Mouse (Mus musculus): ENCODE measurements at regions not wholly inside any gene's neighbourhood (a gene's known extent, or its start where the extent isn't known, plus 50 kb on each side); places are given as distances from the start of the nearest gene placed in this dataset.

DNA sequence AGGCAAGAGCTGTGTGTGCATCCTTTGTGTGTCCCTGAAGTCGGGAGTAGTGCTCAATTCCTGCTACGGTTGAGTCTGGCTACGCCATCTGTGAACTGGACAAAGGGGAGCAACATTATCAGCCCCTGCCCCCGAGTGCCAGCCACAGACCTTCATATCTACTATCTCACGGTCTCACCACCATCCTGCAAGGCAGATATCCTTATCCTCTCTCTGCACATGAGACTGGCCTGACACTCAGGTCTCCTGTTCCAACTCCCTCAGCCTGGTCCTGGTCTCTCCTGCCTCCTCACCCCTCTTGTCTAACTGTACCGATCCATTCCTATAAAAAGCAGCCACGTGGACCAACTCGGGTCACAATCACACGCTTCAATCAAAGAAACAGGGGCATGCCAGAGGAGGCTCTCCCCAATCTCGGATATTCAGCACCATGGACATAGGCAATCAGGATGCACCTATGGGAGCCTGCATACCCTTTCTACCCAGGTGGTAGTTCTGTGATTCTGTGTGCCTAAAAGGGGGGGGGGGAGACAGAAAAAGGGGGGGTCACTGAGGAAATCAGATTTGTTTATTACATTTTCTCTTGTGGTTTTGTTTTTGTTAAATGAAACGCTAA lies 94.0 kb downstream of the Mrm1 start:
- TF ChIP-seq CTCF (IDR thresholded peaks at IDR 0.05; ENCODE audit: borderline replicate concordance, extremely low read depth, insufficient read depth, insufficient read length): no peak
- no peak for TF ChIP-seq POLR2A (IDR thresholded peaks at IDR 0.05; ENCODE audit: borderline replicate concordance, extremely low read depth, insufficient read depth, insufficient read length, poor library complexity, severe bottlenecking)
- DNase-seq (ENCODE audit: low read depth): no peak

DNA sequence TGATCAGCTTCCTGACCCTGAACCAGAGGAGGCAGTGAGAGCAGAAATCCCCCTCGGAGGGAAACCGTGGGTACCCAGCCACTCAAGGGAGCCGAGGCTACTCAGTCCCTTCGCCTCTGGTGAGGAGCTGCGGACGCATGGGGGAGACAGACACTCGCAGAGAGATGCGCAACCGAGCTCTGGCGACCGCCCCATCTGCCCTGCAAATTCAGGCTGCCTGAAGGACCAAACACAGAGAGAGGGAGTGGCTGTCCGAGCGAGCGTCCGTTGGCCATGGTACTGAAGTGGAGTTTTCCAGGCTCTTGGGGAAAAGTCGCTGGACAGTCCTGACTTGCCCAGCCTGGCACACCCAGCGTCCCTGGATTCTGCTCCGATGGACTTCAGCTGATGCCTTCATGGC lies 95.2 kb downstream of the Mrm1 start:
- TF ChIP-seq POLR2A (IDR thresholded peaks at IDR 0.05; ENCODE audit: borderline replicate concordance, extremely low read depth, insufficient read depth, insufficient read length, poor library complexity, severe bottlenecking) (no peak), CTCF (IDR thresholded peaks at IDR 0.05; ENCODE audit: borderline replicate concordance, extremely low read depth, insufficient read depth, insufficient read length) (peak; percentile 50)
- peak; percentile 74 for DNase-seq (ENCODE audit: low read depth)

GRCm38 (mm10) chr11:84722658-84723201 lies 96.6 kb downstream of the Mrm1 start:
- TF ChIP-seq CTCF (IDR thresholded peaks at IDR 0.05; ENCODE audit: borderline replicate concordance, extremely low read depth, insufficient read depth, insufficient read length): no peak
- no peak for TF ChIP-seq POLR2A (IDR thresholded peaks at IDR 0.05; ENCODE audit: borderline replicate concordance, extremely low read depth, insufficient read depth, insufficient read length, poor library complexity, severe bottlenecking)
- peak; percentile 47 for DNase-seq (ENCODE audit: low read depth)

- TF ChIP-seq CTCF (IDR thresholded peaks at IDR 0.05; ENCODE audit: borderline replicate concordance, extremely low read depth, insufficient read depth, insufficient read length) (peak; percentile 49), POLR2A (IDR thresholded peaks at IDR 0.05; ENCODE audit: borderline replicate concordance, extremely low read depth, insufficient read depth, insufficient read length, poor library complexity, severe bottlenecking) (no peak)
- DNase-seq (ENCODE audit: low read depth): no peak
These were observed 97.3 kb downstream of the Mrm1 start for GRCm38 (mm10) chr11:84721979-84722378.

DNA sequence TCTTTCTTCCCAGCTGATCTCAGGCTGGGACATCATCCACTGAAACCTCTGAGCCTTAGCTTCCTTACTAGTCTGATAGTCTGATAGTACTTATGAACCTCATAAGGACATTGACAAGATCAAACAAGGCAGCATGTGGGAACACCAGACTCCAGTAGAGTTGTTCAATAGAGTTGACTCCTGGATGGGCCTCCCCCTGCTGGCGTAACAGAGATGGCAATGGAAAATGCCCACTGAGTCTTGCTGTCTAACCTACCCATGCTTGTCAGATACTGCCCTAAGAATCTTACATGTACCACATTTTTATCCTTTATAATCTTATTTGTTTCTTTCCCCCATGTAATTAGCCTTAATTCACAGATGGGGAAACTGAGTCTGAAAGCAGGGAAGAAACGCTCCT lies 98.2 kb downstream of the Mrm1 start:
- TF ChIP-seq CTCF (IDR thresholded peaks at IDR 0.05; ENCODE audit: borderline replicate concordance, extremely low read depth, insufficient read depth, insufficient read length): peak; percentile 45; the same call in 1 of the 2 replicates
- TF ChIP-seq POLR2A (IDR thresholded peaks at IDR 0.05; ENCODE audit: borderline replicate concordance, extremely low read depth, insufficient read depth, insufficient read length, poor library complexity, severe bottlenecking): no peak
- DNase-seq (ENCODE audit: low read depth): no peak

GRCm38 (mm10) chr11:84719781-84720180 lies 99.5 kb downstream of the Mrm1 start:
- no peak for TF ChIP-seq POLR2A (IDR thresholded peaks at IDR 0.05; ENCODE audit: borderline replicate concordance, extremely low read depth, insufficient read depth, insufficient read length, poor library complexity, severe bottlenecking)
- no peak for TF ChIP-seq CTCF (IDR thresholded peaks at IDR 0.05; ENCODE audit: borderline replicate concordance, extremely low read depth, insufficient read depth, insufficient read length)
- DNase-seq (ENCODE audit: low read depth): no peak

DNA sequence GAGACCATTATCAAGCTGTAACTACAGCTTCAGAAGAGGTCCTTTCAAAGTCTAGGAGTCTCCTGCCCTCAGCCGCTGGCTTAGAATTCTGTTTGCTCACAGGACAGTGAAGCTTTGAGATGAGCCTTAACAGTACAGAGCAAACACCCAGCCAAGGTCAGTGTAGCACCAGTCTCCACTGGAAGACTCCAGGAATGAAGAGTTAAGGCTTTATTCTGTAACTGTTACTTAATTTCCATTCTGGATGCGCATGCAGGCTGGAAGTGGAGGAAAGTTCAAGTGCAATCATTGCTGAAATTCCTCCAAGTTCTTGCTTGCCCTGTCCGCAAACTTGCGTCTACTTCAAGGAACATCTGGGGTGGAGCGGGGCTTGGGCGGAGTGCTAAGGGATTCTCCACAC lies 106.6 kb downstream of the Mrm1 start:
- TF ChIP-seq POLR2A (IDR thresholded peaks at IDR 0.05; ENCODE audit: borderline replicate concordance, extremely low read depth, insufficient read depth, insufficient read length, poor library complexity, severe bottlenecking): no peak
- TF ChIP-seq CTCF (IDR thresholded peaks at IDR 0.05; ENCODE audit: borderline replicate concordance, extremely low read depth, insufficient read depth, insufficient read length): no peak
- no peak for DNase-seq (ENCODE audit: low read depth)

GRCm38 (mm10) chr11:84711886-84712285 lies 107.4 kb downstream of the Mrm1 start:
- TF ChIP-seq CTCF (IDR thresholded peaks at IDR 0.05; ENCODE audit: borderline replicate concordance, extremely low read depth, insufficient read depth, insufficient read length) (no peak), POLR2A (IDR thresholded peaks at IDR 0.05; ENCODE audit: borderline replicate concordance, extremely low read depth, insufficient read depth, insufficient read length, poor library complexity, severe bottlenecking) (no peak)
- DNase-seq (ENCODE audit: low read depth): peak; percentile 63

DNA sequence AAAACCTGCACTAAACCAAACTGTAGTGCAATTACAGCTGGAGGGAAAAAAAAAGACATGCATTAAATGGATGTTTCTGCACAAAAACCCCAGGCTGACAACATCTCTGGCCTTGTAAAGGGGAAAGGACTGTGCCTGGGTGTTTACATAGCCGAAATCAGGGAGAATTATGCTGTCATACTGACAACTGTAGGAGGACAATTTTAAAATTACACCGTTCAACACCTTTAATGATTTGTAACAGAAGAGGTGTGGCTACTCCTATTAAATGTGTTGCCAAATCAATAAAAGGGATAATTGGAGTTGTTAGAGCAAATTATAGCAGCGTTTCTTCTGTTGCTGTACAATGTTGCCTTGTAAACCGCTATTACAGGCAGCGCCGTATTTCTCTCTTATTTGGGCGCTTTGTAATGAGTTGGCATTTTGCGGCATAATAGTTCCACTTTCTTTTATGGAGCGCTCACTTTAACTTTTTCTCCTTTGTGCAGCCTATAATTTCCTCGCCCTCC lies 111.0 kb downstream of the Mrm1 start:
- TF ChIP-seq POLR2A (IDR thresholded peaks at IDR 0.05; ENCODE audit: borderline replicate concordance, extremely low read depth, insufficient read depth, insufficient read length, poor library complexity, severe bottlenecking): no peak
- no peak for TF ChIP-seq CTCF (IDR thresholded peaks at IDR 0.05; ENCODE audit: borderline replicate concordance, extremely low read depth, insufficient read depth, insufficient read length)
- peak; percentile 77 for DNase-seq (ENCODE audit: low read depth)

DNA sequence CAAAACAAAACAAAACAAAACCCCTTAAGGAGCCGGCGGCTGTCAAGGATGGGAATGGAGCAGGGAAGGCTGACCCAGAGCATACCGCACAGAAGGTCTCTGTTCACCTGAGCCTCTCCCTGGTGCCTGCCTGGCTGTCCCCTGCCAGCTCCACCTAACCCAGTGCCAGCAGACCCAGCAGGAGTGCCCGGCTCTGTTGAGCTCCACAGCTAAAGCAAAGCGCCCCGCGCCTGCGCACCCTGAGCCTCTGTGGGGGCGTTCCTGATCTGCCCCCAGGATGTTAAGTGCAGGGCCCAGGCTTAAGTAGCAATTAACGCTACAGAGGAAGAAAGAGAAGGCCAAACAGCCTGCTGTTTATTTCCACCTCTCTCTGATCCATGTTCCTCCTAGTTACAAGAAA lies 111.5 kb downstream of the Mrm1 start:
- DNase-seq (ENCODE audit: low read depth): peak; percentile 78
- TF ChIP-seq CTCF (IDR thresholded peaks at IDR 0.05; ENCODE audit: borderline replicate concordance, extremely low read depth, insufficient read depth, insufficient read length) (no peak), POLR2A (IDR thresholded peaks at IDR 0.05; ENCODE audit: borderline replicate concordance, extremely low read depth, insufficient read depth, insufficient read length, poor library complexity, severe bottlenecking) (no peak)

GRCm38 (mm10) chr11:84706692-84707091 lies 112.6 kb downstream of the Mrm1 start:
- no peak for TF ChIP-seq POLR2A (IDR thresholded peaks at IDR 0.05; ENCODE audit: borderline replicate concordance, extremely low read depth, insufficient read depth, insufficient read length, poor library complexity, severe bottlenecking)
- DNase-seq (ENCODE audit: low read depth): peak; percentile 78

Data from brain, embryonic 14.5 days (tissue).